Mouse (Mus musculus) liver, embryonic 11.5 days (tissue): ENCODE results near the gene Tubgcp6. TPM values are rescaled to one million over a fixed set of nuclear protein-coding genes. Genes with fewer than 3 reads are reported as not detected.
A peak's percentile ranks its signal among the peaks of the same experiment; 100 is the strongest.

Experiments
- ATAC-seq: fragments of 200-750 bp; cut with Nextera tagmentation; replicated peaks from 2 replicates; pipeline ENCODE4 v1.8.0; 2017; ENCODE audit warnings: moderate number of reproducible peaks, mild to moderate bottlenecking, moderate TSS enrichment, moderate library complexity; ENCODE audit not compliant: low FRiP score
- DNase-seq: peaks from one replicate; pipeline ENCODE4 v3.0.0-alpha.2; 2017; ENCODE audit warnings: low spot score
- H3K27ac ChIP-seq: fragments of 300-500 bp; sonication (generic); 2 replicates; pipeline ENCODE4 v1.5.1; 2014; ENCODE audit warnings: mild to moderate bottlenecking, low read depth, low read length, control low read depth
- H3K27me3 ChIP-seq: fragments of 300-500 bp; sonication (generic); replicated peaks from 2 replicates; pipeline ENCODE4 v1.6.1; 2014; ENCODE audit warnings: low read length, mixed read lengths; ENCODE audit not compliant: control insufficient read depth, insufficient read depth
- H3K36me3 ChIP-seq: fragments of 300-500 bp; sonication (generic); 2 replicates; pipeline ENCODE4 v1.6.1; 2014; ENCODE audit warnings: mild to moderate bottlenecking, low read length, moderate library complexity, mixed read lengths; ENCODE audit not compliant: control insufficient read depth, insufficient read depth
- H3K4me1 ChIP-seq: fragments of 300-500 bp; sonication (generic); replicated peaks from 2 replicates; pipeline ENCODE4 v1.6.1; 2014; ENCODE audit warnings: low read length, mixed read lengths; ENCODE audit not compliant: control insufficient read depth, insufficient read depth
- H3K4me2 ChIP-seq: fragments of 300-500 bp; sonication (generic); 2 replicates; pipeline ENCODE4 v1.6.1; 2014; ENCODE audit warnings: mild to moderate bottlenecking, control low read depth, moderate library complexity
- H3K4me3 ChIP-seq: fragments of 300-500 bp; sonication (generic); 2 replicates; pipeline ENCODE4 v1.5.1; 2014; ENCODE audit warnings: low read depth, low read length, control low read depth
- H3K9ac ChIP-seq: fragments of 300-500 bp; sonication (generic); 2 replicates; pipeline ENCODE4 v1.6.1; 2014; ENCODE audit warnings: low read depth, low read length, control low read depth
- H3K9me3 ChIP-seq: fragments of 300-500 bp; sonication (generic); 2 replicates; pipeline ENCODE4 v1.6.1; 2016; ENCODE audit warnings: low read length, inconsistent platforms, mixed read lengths; ENCODE audit not compliant: control insufficient read depth
- WGBS: fragments of 180-500 bp; shearing (Covaris S2); extraction: QIAGEN DNeasy Blood & Tissue Kit; methylation state at CpG from one replicate; pipeline ENCODE4 v1.1.7; 2014; 5-methylcytosine and 5-hydroxymethylcytosine counted together
- polyA plus RNA-seq: library from polyadenylated mRNA; unstranded; fragments of >200 nt; fragmentation: Nextera tagmentation; extraction: Ambion mirVana; gene quantifications from 2 replicates; pipeline ENCODE4 v1.2.1, GENCODE M21; 2014

The Tubgcp6 gene
- polyA plus RNA-seq, 1 experiment from 2014 or later, result 21.8 TPM

DNA sequence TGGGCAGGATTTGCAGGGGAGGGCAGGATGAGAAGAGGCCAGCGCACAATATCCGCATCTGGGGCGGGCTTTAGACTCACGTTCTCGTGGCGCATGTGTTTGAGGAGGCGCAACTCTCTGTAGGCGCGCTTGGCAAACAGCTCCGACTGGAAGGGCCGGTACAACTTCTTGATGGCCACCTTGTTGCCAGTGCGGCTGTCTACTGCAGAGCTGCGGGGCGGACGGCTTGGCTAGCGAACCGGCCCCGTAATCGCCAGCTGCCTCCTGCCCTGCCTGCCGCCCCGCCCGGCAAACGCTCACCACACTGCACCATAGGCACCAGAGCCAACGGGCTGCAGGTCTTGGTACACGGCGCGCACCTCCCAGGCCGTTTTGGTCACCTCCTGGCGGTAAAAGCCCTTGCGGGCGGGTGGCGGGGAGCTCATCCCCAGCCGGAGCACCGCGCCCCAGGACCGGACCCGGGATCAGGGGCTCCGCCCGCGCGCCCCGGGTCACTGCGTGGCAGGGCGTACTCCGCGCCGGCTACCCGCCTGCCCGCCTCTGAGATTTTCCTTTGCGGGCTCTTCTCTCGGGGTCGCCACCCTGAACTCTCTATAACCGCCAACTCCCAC lies 17.2 kb upstream of the Tubgcp6 start:
- H3K27ac ChIP-seq, result no peak overlapping the region
- no peak for ATAC-seq
- H3K36me3 ChIP-seq, result no peaks in the 10 kb centered on the region
- peak overlapping the region; percentile 35; the same call in 1 of the 2 replicates for H3K9ac ChIP-seq
- peaks cover 79% of the 10 kb centered on the region for H3K27me3 ChIP-seq
- H3K9me3 ChIP-seq, result no peaks in the 10 kb centered on the region
- peak overlapping the region; percentile 68 for H3K4me2 ChIP-seq
- WGBS, result under 1% methylated on average over 53 of the region's 53 CpGs
- no peak for DNase-seq
- peaks cover 5% of the 10 kb centered on the region for H3K4me1 ChIP-seq
- H3K4me3 ChIP-seq, result peak overlapping the region; percentile 48

DNA sequence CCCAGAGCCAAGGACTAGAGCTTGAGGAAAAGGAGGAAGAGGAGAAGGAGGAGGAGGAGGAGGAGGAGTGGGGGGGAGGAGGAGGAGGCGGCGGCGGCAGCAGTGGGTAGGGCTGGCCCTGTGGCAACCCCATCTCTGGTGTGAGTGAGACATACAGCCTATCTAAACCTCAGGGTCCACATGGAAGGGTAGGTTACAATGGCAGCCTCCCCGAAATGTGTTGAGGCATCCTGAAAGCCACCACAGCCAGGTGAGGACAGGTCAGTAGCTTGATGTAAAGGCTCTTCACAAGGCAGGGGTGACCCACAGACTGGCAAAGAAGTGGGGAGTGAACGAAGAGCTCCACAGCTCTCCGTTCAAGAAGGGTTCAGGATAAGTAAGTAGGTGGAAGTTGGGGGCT lies 15.6 kb upstream of the Tubgcp6 start:
- Histone ChIP-seq H3K4me2 (no peak overlapping the region), H3K9me3 (no peaks in the 10 kb centered on the region), H3K27ac (no peak overlapping the region), H3K36me3 (no peaks in the 10 kb centered on the region), H3K27me3 (peaks cover 65% of the 10 kb centered on the region), H3K9ac (no peak overlapping the region), H3K4me1 (peaks cover 5% of the 10 kb centered on the region), H3K4me3 (no peak overlapping the region)
- 78% methylated on average over 6 of the region's 6 CpGs for WGBS
- no peak for ATAC-seq
- DNase-seq, result no peak

DNA sequence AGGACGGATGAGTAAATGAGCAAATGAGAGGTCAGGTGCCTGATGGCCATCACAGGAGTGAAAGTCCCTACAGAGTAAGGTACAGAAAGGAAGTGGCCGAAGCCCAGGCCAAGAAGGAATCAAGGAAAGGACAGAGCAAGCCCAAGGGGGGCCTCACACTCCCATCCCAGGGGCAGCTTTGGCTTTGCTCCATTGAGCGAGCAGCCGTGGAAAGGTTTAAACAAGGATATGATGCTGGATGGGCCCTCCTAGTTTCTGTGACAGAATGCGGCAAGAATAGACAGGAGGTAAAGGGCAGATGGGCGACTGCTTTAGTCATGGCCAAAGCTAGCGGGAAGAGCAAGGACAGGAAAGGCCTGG lies 15.1 kb upstream of the Tubgcp6 start:
- Histone ChIP-seq H3K4me1 (peaks cover 5% of the 10 kb centered on the region), H3K4me2 (no peak overlapping the region), H3K36me3 (no peaks in the 10 kb centered on the region), H3K27ac (no peak overlapping the region), H3K9ac (no peak overlapping the region), H3K27me3 (peaks cover 61% of the 10 kb centered on the region), H3K4me3 (no peak overlapping the region), H3K9me3 (no peaks in the 10 kb centered on the region)
- no peak for DNase-seq
- 78% methylated on average over 7 of the region's 7 CpGs for WGBS
- ATAC-seq, result no peak

DNA sequence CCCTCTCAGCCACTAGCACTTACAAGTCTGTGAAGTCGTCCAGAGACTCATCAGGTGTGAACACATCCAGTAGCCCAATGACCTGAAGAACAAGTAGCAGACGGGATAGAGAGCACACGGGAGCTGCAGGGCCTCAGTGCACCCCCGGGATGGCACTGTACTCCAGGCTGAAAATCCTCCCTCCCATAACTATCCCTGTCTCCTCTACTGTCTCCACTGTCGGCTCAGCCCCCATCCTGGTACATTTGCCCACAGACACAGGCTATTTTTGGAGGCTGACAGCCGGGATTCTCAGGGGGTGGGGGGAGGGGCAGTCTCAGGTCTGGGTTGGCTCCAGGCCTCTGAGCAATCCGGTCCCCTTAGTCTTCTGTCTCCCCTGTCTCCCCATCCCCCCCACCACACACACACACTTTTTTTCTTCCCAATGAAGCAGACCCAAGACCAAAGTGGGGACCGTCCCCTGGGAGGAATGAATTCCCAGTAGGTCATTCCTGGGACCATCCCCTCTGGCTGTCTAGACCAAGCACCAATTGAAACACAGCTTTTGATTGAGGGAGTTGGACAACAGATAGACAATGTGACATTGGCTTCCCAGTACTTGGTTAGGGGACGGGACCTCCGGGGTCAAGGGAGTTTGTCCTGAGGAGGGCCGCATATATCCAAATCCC lies 14.6 kb upstream of the Tubgcp6 start:
- Histone ChIP-seq H3K4me1 (peaks cover 5% of the 10 kb centered on the region), H3K27me3 (peaks cover 56% of the 10 kb centered on the region), H3K4me2 (no peak overlapping the region), H3K36me3 (no peaks in the 10 kb centered on the region), H3K9me3 (no peaks in the 10 kb centered on the region), H3K27ac (no peak overlapping the region), H3K4me3 (no peak overlapping the region), H3K9ac (no peak overlapping the region)
- ATAC-seq, result no peak
- no peak for DNase-seq
- 70% methylated on average over 11 of the region's 11 CpGs for WGBS

DNA sequence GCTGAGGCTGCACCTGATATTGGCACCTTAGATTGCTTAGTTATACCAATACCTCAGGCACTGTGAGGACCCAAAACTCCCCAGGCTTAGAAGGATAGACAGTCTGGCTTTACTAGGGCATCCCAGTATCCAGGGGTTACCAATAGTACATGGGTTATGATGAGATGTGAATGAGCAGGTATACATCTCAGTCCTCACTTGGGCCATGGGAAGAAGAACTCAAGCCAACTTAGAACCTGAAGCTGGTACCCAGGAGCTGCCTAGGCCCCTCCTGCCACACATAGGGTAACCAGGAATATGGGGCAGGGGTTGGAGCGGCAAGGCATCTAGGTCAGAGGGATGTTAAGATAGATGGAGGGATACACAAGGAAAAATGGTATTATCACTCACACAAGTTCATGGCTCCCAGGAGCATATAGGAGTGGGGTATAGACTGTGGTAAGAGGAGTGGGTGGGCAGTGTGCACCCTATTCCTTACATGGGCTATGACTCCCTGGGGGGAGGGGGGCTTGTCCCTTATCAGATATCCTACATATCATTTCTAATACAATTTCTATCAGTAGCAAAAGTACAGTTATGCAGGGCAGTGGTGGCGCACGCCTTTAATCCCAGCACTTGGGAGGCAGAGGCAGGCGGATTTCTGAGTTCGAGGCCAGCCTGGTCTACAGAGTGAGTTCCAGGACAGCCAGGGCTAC lies 13.7 kb upstream of the Tubgcp6 start:
- Histone ChIP-seq H3K27ac (no peak overlapping the region), H3K4me3 (no peak overlapping the region), H3K4me2 (no peak overlapping the region), H3K27me3 (peaks cover 46% of the 10 kb centered on the region), H3K36me3 (no peaks in the 10 kb centered on the region), H3K9ac (no peak overlapping the region), H3K4me1 (peaks cover 5% of the 10 kb centered on the region), H3K9me3 (no peaks in the 10 kb centered on the region)
- DNase-seq (no peak), ATAC-seq (no peak)
- 88% methylated on average over 5 of the region's 5 CpGs for WGBS

DNA sequence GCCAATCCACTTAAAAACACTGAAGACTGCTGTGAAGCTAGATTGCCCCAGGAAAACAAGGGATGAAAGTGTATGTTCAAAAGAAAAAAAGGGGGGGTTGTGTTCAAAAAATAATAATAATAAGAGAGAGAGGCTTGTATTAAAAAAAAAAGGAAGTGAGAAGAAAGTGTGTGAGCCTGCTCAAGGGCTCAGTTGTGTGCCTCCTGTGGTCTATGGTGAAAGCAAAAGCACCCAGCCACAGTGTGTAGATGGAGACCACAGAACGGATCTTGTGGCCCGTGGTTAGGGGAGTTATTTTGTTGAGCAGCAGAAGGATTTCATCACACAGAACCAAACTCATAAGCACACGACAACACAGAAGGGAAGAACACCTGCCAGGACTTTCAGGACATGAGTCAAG lies 8.4 kb upstream of the Tubgcp6 start:
- H3K4me1 ChIP-seq, result peaks cover 14% of the 10 kb centered on the region
- H3K36me3 ChIP-seq, result no peaks in the 10 kb centered on the region
- WGBS, result 41% methylated on average over 3 of the region's 3 CpGs
- H3K9me3 ChIP-seq, result no peaks in the 10 kb centered on the region
- H3K27ac ChIP-seq, result no peak overlapping the region
- ATAC-seq (no peak), DNase-seq (no peak)
- no peak overlapping the region for H3K4me2 ChIP-seq
- no peak overlapping the region for H3K4me3 ChIP-seq
- H3K9ac ChIP-seq, result no peak overlapping the region
- peaks cover 2% of the 10 kb centered on the region for H3K27me3 ChIP-seq

DNA sequence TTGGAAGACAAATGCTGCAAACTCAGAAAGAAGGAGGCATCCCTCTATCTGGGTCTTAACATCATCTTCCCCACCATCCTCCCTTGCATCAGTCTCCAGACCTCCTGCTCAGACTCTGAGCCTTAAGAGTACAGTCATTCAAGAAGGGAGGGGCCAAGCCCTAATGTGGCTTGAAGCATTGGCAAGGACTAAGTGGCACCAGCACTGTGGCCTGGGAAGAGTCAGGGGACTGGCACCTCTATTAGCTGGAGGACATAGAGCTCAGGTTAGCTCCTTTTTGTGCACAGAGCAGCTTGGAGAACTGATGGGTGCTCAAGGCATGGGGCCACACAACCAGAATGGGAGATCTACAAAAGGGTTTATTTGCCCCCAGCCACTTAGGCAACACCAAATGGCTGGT lies 7.3 kb upstream of the Tubgcp6 start:
- Histone ChIP-seq H3K27me3 (no peaks in the 10 kb centered on the region; the same call in 1 of the 2 replicates), H3K4me2 (no peak overlapping the region), H3K4me3 (no peak overlapping the region), H3K4me1 (peaks cover 14% of the 10 kb centered on the region), H3K36me3 (peaks cover 4% of the 10 kb centered on the region; the same call in 1 of the 2 replicates), H3K9me3 (no peaks in the 10 kb centered on the region), H3K27ac (no peak overlapping the region), H3K9ac (no peak overlapping the region)
- ATAC-seq, result no peak
- no peak for DNase-seq

DNA sequence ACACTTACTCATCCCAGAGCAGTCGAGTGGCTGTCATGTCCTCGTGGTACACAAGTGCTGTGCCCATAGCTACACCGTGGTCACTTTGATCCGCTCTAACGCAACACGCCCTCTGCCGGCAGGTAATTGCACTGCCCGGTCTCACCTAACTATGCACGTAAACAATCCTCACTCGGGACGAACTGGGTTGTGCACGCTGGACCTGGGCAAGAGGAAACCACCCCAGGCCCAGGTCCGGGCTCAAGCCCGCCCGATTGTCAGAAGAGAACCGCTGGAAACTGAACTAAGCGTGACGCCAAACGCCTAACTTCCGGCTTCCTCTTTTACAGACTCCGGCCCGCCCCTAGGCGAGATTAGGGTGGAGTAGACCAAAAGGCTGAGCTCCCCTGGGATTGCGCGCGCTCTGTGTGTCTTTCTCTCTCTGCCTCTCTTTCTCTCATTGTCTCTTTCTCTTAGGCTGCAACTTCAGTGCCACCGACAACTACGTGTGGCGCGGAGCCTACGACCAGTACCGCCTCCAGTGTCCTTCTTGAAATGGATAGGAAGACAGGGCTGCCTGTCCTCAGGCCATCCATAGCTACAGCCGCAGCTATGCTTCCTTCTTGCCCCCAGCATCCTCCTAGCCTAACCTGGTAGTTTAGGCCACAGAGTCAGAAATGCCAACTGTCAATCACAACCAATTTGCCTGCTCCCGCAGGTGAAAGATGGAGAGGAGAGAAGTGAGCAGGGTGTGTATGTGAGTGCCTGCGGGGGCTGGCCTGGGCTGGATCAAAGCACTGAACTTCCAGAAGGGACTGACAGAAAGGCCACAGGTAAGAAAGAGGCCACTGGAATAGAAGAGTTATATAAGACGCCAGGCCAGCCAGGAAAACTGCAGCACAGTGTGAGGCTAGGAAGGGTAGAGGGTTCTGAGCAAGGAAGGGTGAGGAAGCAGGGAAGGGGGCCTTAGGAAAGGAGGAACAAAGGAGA lies 5.8 kb upstream of the Tubgcp6 start, which contains the start of gene Hdac10:
TSS of gene Hdac10 (minus strand) at position 319 of the 969 bp plus-strand sequence.
- Histone ChIP-seq H3K4me3 (peak within 1 kb of the TSS; percentile 70), H3K27me3 (no peaks in the 10 kb centered on the region), H3K27ac (peak within 1 kb of the TSS; percentile 66), H3K9me3 (no peaks in the 10 kb centered on the region), H3K36me3 (peaks cover 5% of the 10 kb centered on the region; the same call in 1 of the 2 replicates), H3K9ac (peak within 1 kb of the TSS; percentile 81), H3K4me1 (peaks cover 18% of the 10 kb centered on the region), H3K4me2 (peak within 1 kb of the TSS; percentile 98)
- ATAC-seq (peak; percentile 86), DNase-seq (peak; percentile 82)
- WGBS, result 3% methylated on average over 36 of the region's 36 CpGs
